Mouse (Mus musculus) v-Abl transformed pro-B cells (cell line): ENCODE results near the gene Fkrp.

Experiments used
- in situ Hi-C, 2 experiments: fragments of 400-800 bp; cut with MboI; formaldehyde crosslinking; loops; one replicate each; pipeline ENCODE4 v1.15.1; 2025; ENCODE audit not compliant: unreplicated experiment in 2 of 2

Fkrp gene

GRCm38 (mm10) chr7:16816475-16817122 is at the start of gene Fkrp:
Fkrp (minus strand) TSS chr7:16816732.
- in situ Hi-C loops, result loop anchor here in 1 of 2 experiments (5.0 kb wide), 1 partner anchor 41 kb away; no protein-coding TSS in a partner anchor

GRCm38 (mm10) chr7:16859902-16860651 is 43.5 kb upstream of the Fkrp start:
- in situ Hi-C loops, result loop anchor here (5.0 kb wide), 2 partner anchors 33 to 43 kb away; partner anchors contain the start of genes Fkrp (in 1 of the 2) and Strn4 (in 1 of the 2)

- in situ Hi-C loops, result loop anchor here in 1 of 2 experiments (5.0 kb wide), 1 partner anchor 41 kb away; the partner anchor contains the start of genes Fkrp and Strn4
Observed at GRCm38 (mm10) chr7:16858336-16858735, 41.8 kb upstream of the Fkrp start.

GRCm38 (mm10) chr7:16853302-16853831 is 36.8 kb upstream of the Fkrp start:
- in situ Hi-C loops, result no loop called here

GRCm38 (mm10) chr7:16851636-16852035 is 35.1 kb upstream of the Fkrp start:
- in situ Hi-C loops, result no loop called here

GRCm38 (mm10) chr7:16848579-16848978 is 32.0 kb upstream of the Fkrp start:
- in situ Hi-C loops, result loop anchor here in 1 of 2 experiments (10.0 kb wide), 1 partner anchor 444 kb away; the partner anchor contains the start of gene Zc3h4

GRCm38 (mm10) chr7:16847507-16847906 is 31.0 kb upstream of the Fkrp start:
- in situ Hi-C loops, result loop anchor here in 1 of 2 experiments (10.0 kb wide), 1 partner anchor 443 kb away; the partner anchor contains the start of gene Zc3h4

GRCm38 (mm10) chr7:16846775-16847174 is 30.2 kb upstream of the Fkrp start:
- in situ Hi-C loops, result loop anchor here in 1 of 2 experiments (10.0 kb wide), 1 partner anchor 442 kb away; the partner anchor contains the start of gene Zc3h4

- in situ Hi-C loops, result loop anchor here in 1 of 2 experiments (10.0 kb wide), 1 partner anchor 441 kb away; the partner anchor contains the start of gene Zc3h4
Observed at GRCm38 (mm10) chr7:16845820-16846167, 29.3 kb upstream of the Fkrp start.

- in situ Hi-C loops, result loop anchor here in 1 of 2 experiments (10.0 kb wide), 1 partner anchor 440 kb away; the partner anchor contains the start of gene Zc3h4
Observed at GRCm38 (mm10) chr7:16845072-16845819, 28.7 kb upstream of the Fkrp start.

GRCm38 (mm10) chr7:16844696-16845071 is 28.2 kb upstream of the Fkrp start:
- in situ Hi-C loops, result loop anchor here in 1 of 2 experiments (10.0 kb wide), 1 partner anchor 440 kb away; the partner anchor contains the start of gene Zc3h4

GRCm38 (mm10) chr7:16843441-16844171 is 27.1 kb upstream of the Fkrp start:
- in situ Hi-C loops, result loop anchor here in 1 of 2 experiments (10.0 kb wide), 1 partner anchor 439 kb away; the partner anchor contains the start of gene Zc3h4

- in situ Hi-C loops, result loop anchor here in 1 of 2 experiments (10.0 kb wide), 1 partner anchor 438 kb away; the partner anchor contains the start of gene Zc3h4
Observed at GRCm38 (mm10) chr7:16842645-16843063, 26.1 kb upstream of the Fkrp start, which contains the start of gene Prkd2. Prkd2 (plus strand) TSS chr7:16842902.

- in situ Hi-C loops, result loop anchor here in 1 of 2 experiments (10.0 kb wide), 1 partner anchor 437 kb away; the partner anchor contains the start of gene Zc3h4
Observed at GRCm38 (mm10) chr7:16841561-16842560, 25.3 kb upstream of the Fkrp start.

- in situ Hi-C loops, result loop anchor here in 1 of 2 experiments (10.0 kb wide), 1 partner anchor 436 kb away; the partner anchor contains the start of gene Zc3h4
Observed at GRCm38 (mm10) chr7:16841078-16841477, 24.5 kb upstream of the Fkrp start.

GRCm38 (mm10) chr7:16840109-16840491 is 23.6 kb upstream of the Fkrp start:
- in situ Hi-C loops, result loop anchor here in 1 of 2 experiments (10.0 kb wide), 1 partner anchor 435 kb away; the partner anchor contains the start of gene Zc3h4

- in situ Hi-C loops, result loop anchor here in 1 of 2 experiments (10.0 kb wide), 1 partner anchor 435 kb away; the partner anchor contains the start of gene Zc3h4
Observed at GRCm38 (mm10) chr7:16839427-16840108, 23.0 kb upstream of the Fkrp start.
